Mouse (Mus musculus) lung, postnatal 4 days (tissue): ENCODE data around the gene Pnn.
A peak's percentile ranks its signal among the peaks of the same experiment; 100 is the strongest.

Experiments
- DNase-seq, 2 experiments: peaks; one replicate each; pipeline ENCODE4 v3.0.0; 2021

Gene Pnn

GRCm38 (mm10) chr12:59077883-59078282, 11.2 kb downstream of the Pnn start:
- no peak for DNase-seq

GRCm38 (mm10) chr12:59080461-59080860, 13.8 kb downstream of the Pnn start:
- no peak for DNase-seq

GRCm38 (mm10) chr12:59084446-59084845, 17.8 kb downstream of the Pnn start:
- DNase-seq: no peak

- no peak for DNase-seq
These were observed 19.5 kb downstream of the Pnn start for GRCm38 (mm10) chr12:59086171-59086570.

GRCm38 (mm10) chr12:59093543-59093942, 26.9 kb downstream of the Pnn start:
- no peak for DNase-seq

GRCm38 (mm10) chr12:59095104-59096025, 28.7 kb downstream of the Pnn start, which contains the start of gene Mia2:
Gene Mia2 (plus strand): TSS chr12:59095799.
- DNase-seq: peak in 1 of 2 experiments; percentile 11

- DNase-seq: no peak
These were observed 38.1 kb downstream of the Pnn start for GRCm38 (mm10) chr12:59104771-59105170.

GRCm38 (mm10) chr12:59105914-59106313, 39.2 kb downstream of the Pnn start:
- DNase-seq: no peak

- no peak for DNase-seq
These were observed 39.8 kb downstream of the Pnn start for GRCm38 (mm10) chr12:59106491-59106890.

GRCm38 (mm10) chr12:59107926-59108325, 41.2 kb downstream of the Pnn start:
- no peak for DNase-seq

- no peak for DNase-seq
These were observed 50.5 kb downstream of the Pnn start for GRCm38 (mm10) chr12:59117184-59117583.
